Mouse (Mus musculus) embryonic fibroblast, embryonic 13.5 days (primary cell): Measurements from ENCODE around the gene Tpbpb.
"Not testable (repeated sequence)": the region's sequence is repeated elsewhere in the genome, so short reads cannot be mapped to it uniquely, and the experiment has no call there.

Experiments
- CTCF ChIP-seq: IDR thresholded peaks from 2 replicates; pipeline ENCODE4 v1.5.1; 2011; ENCODE audit warnings: mild to moderate bottlenecking, control low read depth, low read length, moderate library complexity, borderline replicate concordance; ENCODE audit not compliant: insufficient read depth
- POLR2A ChIP-seq: IDR thresholded peaks from 2 replicates; pipeline ENCODE4 v1.6.1; 2011; ENCODE audit warnings: low read depth, mild to moderate bottlenecking, control low read depth, low read length, moderate library complexity

GRCm38 (mm10) chr13:60904780-60905179 is at the start of gene Tpbpb:
- TF ChIP-seq CTCF, POLR2A: not testable (repeated sequence)
